Mouse (Mus musculus) 3T3-L1 (cell line): ENCODE measurements around the gene Olfr11.

Experiments used
- DNase-seq: peaks from one replicate; pipeline ENCODE4 v3.0.0-alpha.2; 2015; ENCODE audit warnings: low read depth, low spot score

Gene Olfr11

GRCm38 (mm10) chr13:21642418-21642817 is at the start of gene Olfr11:
TSS of gene Olfr11 (minus strand) at chr13:21642518.
- no peak for DNase-seq

- no peak for DNase-seq
Measured at GRCm38 (mm10) chr13:21677305-21677704, 35.0 kb upstream of the Olfr11 start, which contains the start of gene Olfr1360. TSS of gene Olfr1360 (minus strand) at chr13:21677405.

- no peak for DNase-seq
Measured at GRCm38 (mm10) chr13:21663286-21663685, 21.0 kb upstream of the Olfr11 start, which contains the start of gene Olfr1361. TSS of gene Olfr1361 (minus strand) at chr13:21663386.

- no peak for DNase-seq
Measured at GRCm38 (mm10) chr13:21613922-21614321, 28.4 kb downstream of the Olfr11 start, which contains the start of gene Olfr1362. TSS of gene Olfr1362 (minus strand) at chr13:21614022.

- DNase-seq, result no peak
Measured at GRCm38 (mm10) chr13:21591618-21592017, 50.7 kb downstream of the Olfr11 start.
